Mouse (Mus musculus) embryonic facial prominence, embryonic 10.5 days (tissue): ENCODE data around the gene 4930578G10Rik. TPM values are rescaled to one million over a fixed set of nuclear protein-coding genes. Genes with fewer than 3 reads are reported as not detected.
A peak's percentile ranks its signal among the peaks of the same experiment; 100 is the strongest.

Experiments used
- DNase-seq: peaks from one replicate; pipeline ENCODE4 v3.0.0-alpha.2; 2017; ENCODE audit warnings: low spot score
- H3K27ac ChIP-seq: fragments of 300-500 bp; sonication (generic); replicated peaks from 2 replicates; pipeline ENCODE4 v1.5.1; 2016; ENCODE audit warnings: mild to moderate bottlenecking
- H3K27me3 ChIP-seq: fragments of 300-500 bp; sonication (generic); replicated peaks from 2 replicates; pipeline ENCODE4 v1.6.1; 2016; ENCODE audit warnings: low read depth, mild to moderate bottlenecking; ENCODE audit not compliant: poor library complexity, severe bottlenecking
- H3K36me3 ChIP-seq: fragments of 300-500 bp; sonication (generic); replicated peaks from 2 replicates; pipeline ENCODE4 v1.6.1; 2016; ENCODE audit warnings: mild to moderate bottlenecking, moderate library complexity
- H3K4me1 ChIP-seq: fragments of 300-500 bp; sonication (generic); 2 replicates; pipeline ENCODE4 v1.6.1; 2016
- H3K4me3 ChIP-seq: fragments of 300-500 bp; sonication (generic); 2 replicates; pipeline ENCODE4 v1.5.1; 2016; ENCODE audit warnings: mild to moderate bottlenecking, moderate library complexity
- H3K9me3 ChIP-seq: fragments of 300-500 bp; sonication (generic); 2 replicates; pipeline ENCODE4 v1.6.1; 2016; ENCODE audit warnings: mild to moderate bottlenecking
- WGBS: fragments of 180-500 bp; shearing (Covaris S2); methylation state at CpG from one replicate; pipeline ENCODE4 v1.1.7; 2016; 5-methylcytosine and 5-hydroxymethylcytosine counted together
- polyA plus RNA-seq: library from polyadenylated mRNA; unstranded; fragments of >200 nt; fragmentation: Nextera tagmentation; extraction: Ambion mirVana; gene quantifications from 2 replicates; pipeline ENCODE4 v1.2.1, GENCODE M21; 2016

4930578G10Rik gene
- polyA plus RNA-seq, 1 experiment from 2014 or later = 0.27 TPM

DNA sequence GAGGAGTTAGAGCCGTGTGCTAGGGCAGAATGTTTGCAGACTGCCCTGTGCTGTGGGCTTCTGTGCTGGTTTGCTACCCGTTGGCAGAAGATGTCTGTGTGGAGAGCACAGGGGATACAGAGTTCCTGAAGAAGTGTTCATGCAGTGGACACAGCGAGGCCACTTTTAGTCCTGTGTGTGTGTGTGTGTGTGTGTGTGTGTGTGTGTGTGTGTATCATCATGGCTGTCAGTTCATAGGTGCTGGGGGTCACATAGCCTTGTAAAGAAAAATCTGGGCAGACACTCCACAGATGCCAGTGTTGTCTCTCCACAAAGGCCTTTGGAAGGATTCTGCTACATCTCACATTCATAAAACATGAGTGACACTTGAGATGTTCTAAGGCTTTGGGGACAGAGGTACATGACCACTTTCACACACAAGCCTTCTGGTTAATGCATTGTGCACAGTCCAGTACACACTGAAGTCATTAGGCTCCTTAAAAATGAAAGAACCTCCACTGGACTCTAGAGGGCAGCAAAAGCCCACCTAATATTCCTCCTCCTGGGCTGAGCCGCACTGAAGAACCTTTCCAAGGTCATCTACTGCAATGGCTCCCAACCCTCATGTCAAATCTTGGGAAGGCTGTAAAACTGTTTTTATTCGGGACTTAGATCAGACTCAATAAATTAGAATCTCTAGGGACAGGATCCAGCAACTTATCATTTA, 141.4 kb downstream of the 4930578G10Rik start:
- H3K4me1 ChIP-seq = no peaks in the 10 kb centered on the region
- H3K27me3 ChIP-seq = 0 out of 2 replicates have a peak, but pooled peaks cover 9% of the 10 kb centered on the region
- DNase-seq = peak; percentile 70
- H3K36me3 ChIP-seq = no peaks in the 10 kb centered on the region
- WGBS = 36% methylated on average over 5 of the region's 5 CpGs
- H3K4me3 ChIP-seq = no peak overlapping the region
- no peaks in the 10 kb centered on the region for H3K9me3 ChIP-seq
- H3K27ac ChIP-seq = no peak overlapping the region

DNA sequence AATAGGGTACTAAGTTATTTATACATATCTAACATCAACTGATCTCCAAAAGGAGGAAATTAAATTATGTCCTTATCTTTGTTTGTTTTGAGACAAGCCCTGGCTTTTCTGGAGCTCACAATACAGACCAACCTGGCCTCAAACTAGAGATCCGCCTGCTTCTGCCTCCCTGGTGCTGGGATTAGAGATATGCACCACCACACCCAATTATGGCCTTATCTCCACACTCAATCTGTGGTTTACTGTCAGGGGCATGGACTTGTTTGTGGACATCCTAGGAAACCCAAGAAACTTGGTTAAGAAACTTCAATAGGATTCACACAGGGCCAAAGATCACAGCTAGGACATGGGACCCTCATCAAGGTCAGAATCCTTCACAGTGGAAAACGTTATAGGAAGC, 142.3 kb downstream of the 4930578G10Rik start:
- H3K9me3 ChIP-seq = no peaks in the 10 kb centered on the region
- 83% methylated on average over 2 of the region's 2 CpGs for WGBS
- no peaks in the 10 kb centered on the region for H3K4me1 ChIP-seq
- no peaks in the 10 kb centered on the region for H3K36me3 ChIP-seq
- no peak overlapping the region for H3K27ac ChIP-seq
- no peak overlapping the region for H3K4me3 ChIP-seq
- H3K27me3 ChIP-seq = 0 out of 2 replicates have a peak, but pooled peaks cover 9% of the 10 kb centered on the region
- no peak for DNase-seq

DNA sequence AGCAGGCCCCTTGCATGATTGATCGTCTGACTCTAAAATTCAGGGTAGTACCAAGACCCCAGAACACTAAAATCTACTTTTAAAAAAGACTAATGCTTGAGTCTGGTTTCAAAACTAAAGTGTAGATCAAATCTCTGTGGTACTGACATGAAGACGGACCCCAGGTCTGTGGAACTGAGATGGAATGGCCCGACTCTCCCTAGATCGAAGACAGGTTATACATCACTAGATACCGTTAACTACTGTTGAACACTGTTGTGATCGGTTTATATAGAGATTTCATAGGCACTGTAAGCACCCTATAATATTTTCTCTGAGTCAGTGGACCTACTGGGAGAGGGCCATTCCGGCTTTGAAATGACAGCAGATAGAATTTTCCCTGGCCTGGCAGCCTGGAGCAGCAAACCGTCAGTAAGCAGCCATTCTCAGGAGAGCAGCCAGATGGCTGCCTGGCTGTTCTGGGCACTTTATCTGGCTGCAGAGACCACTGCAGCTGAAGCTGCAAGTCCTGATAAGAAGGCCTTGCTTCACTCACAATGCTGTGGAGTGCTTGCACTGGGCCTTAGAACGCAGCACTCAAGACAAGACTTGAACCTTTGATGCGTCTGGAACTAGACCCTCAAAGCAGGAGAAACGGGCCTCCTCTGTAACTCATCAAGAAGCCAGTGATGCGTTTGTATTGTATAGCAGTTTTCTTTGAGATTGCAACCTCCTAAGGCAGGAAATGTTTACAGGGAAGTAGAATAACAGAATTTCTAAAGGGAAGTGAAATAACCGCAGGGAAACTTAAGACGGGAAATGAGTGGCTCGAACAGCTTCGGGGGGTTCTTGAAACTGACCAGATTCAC, 144.7 kb downstream of the 4930578G10Rik start:
- 85% methylated on average over 16 of the region's 16 CpGs for WGBS
- Histone ChIP-seq H3K4me1 (no peaks in the 10 kb centered on the region), H3K27me3 (0 out of 2 replicates have a peak, but pooled peaks cover 4% of the 10 kb centered on the region), H3K36me3 (no peaks in the 10 kb centered on the region), H3K9me3 (no peaks in the 10 kb centered on the region), H3K4me3 (no peak overlapping the region), H3K27ac (no peak overlapping the region)
- DNase-seq = no peak

DNA sequence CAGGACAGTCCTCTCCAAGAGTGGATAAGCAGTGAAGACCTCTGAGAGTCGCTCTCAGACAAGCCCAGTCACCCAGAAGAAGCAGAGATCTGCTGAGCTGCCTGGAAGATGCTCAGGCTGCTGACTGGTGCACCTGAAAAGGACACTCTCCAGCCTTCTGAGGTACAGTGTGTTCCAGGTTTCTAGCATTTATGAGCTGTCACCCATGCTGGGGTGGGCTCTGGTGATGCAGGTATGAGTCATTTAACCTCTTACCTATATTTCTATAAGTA, 145.3 kb downstream of the 4930578G10Rik start:
- Histone ChIP-seq H3K4me1 (no peaks in the 10 kb centered on the region), H3K9me3 (no peaks in the 10 kb centered on the region), H3K27ac (no peak overlapping the region), H3K4me3 (no peak overlapping the region), H3K27me3 (0 out of 2 replicates have a peak, but pooled peaks cover 4% of the 10 kb centered on the region), H3K36me3 (no peaks in the 10 kb centered on the region)
- no peak for DNase-seq
- WGBS = 55% methylated on average over 1 of the region's 1 CpGs

DNA sequence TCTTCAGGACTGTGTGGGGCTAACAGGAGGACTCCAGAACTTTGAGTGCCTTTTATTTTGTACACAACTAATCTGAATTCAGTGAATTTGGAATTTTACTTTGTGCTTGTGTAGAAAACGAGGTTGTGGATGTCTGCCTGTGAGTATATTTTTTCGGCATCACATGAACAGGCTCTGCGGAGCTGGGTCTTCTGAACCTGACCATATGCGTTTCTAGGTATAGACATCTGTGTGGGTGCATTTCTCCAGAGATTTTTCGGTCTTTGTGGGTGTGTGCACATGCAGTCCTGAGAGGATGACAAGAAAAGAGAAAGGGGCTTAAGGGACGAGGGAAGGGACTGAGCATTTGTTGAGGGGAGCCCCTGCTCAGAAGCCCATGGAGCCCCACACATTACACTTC, 151.6 kb downstream of the 4930578G10Rik start:
- Histone ChIP-seq H3K36me3 (no peaks in the 10 kb centered on the region), H3K27ac (no peak overlapping the region), H3K4me1 (no peaks in the 10 kb centered on the region), H3K9me3 (no peaks in the 10 kb centered on the region), H3K4me3 (no peak overlapping the region), H3K27me3 (no peaks in the 10 kb centered on the region)
- DNase-seq = peak; percentile 0
- 89% methylated on average over 6 of the region's 6 CpGs for WGBS

DNA sequence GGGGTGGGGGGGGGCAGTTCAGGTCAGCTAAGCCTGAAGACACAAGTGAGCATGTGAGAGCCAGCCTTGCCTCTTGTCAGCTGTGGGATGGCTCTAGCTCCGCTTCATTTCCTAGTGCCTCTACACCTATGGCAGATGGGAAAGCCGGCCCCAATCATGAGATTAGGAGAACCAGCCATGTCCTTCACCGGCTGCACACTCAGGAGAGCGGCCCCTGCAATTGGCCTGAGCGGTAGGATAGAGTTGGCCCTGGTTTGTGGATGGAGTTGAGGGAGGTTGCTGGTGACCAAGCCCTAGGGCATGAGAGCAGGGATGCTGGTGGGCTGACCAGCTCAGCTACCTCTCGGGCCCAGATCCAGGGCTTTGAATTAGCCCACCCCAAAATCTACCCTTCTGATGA, 153.5 kb downstream of the 4930578G10Rik start:
- 90% methylated on average over 6 of the region's 6 CpGs for WGBS
- no peaks in the 10 kb centered on the region for H3K36me3 ChIP-seq
- H3K4me3 ChIP-seq = no peak overlapping the region
- H3K4me1 ChIP-seq = no peaks in the 10 kb centered on the region
- H3K27me3 ChIP-seq = no peaks in the 10 kb centered on the region
- H3K27ac ChIP-seq = no peak overlapping the region
- no peak for DNase-seq
- H3K9me3 ChIP-seq = no peaks in the 10 kb centered on the region

DNA sequence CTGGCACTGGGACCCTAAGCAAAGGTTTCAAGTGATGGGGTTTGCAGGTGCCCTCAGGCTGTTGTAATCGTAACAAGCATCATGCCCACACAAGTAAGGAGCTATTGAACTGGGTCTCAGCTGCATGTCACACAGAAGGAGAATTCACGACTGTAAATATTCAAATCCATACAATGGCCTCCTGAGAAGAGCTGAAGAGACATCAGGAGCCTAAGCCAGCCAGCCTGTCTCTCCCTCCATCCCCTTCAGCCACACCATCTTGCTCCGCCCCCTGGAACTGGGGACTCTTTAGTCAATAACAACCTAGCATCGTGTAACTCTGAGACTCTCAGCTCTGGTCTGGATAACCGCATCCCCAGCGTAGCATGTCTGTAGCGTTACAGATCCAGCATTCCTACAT, 155.8 kb downstream of the 4930578G10Rik start:
- Histone ChIP-seq H3K4me1 (no peaks in the 10 kb centered on the region), H3K36me3 (no peaks in the 10 kb centered on the region), H3K4me3 (no peak overlapping the region), H3K9me3 (no peaks in the 10 kb centered on the region), H3K27me3 (no peaks in the 10 kb centered on the region), H3K27ac (no peak overlapping the region)
- peak; percentile 2 for DNase-seq
- 64% methylated on average over 7 of the region's 7 CpGs for WGBS

DNA sequence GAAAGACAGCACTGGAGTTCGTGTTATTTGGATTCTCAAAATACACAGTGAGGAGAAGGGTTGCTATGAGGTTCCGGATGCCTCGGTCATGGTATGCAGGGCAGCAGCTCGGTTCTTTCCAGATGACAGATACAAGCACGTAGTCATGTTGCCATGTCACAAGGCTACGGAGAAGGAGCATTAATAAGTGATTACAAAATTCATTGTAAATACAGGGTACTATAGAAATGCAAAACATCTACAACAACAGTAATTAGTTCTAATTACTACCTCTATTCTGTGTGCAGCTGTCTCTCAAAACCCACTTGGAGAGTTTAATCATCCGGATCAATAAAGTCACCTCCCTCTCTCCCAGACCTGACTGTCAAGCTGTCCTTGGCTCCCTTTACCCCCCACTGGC, 159.8 kb downstream of the 4930578G10Rik start:
- Histone ChIP-seq H3K4me3 (no peak overlapping the region), H3K4me1 (peaks cover 7% of the 10 kb centered on the region), H3K27ac (no peak overlapping the region), H3K9me3 (no peaks in the 10 kb centered on the region), H3K27me3 (no peaks in the 10 kb centered on the region; the same call in 1 of the 2 replicates), H3K36me3 (no peaks in the 10 kb centered on the region)
- WGBS = 74% methylated on average over 7 of the region's 7 CpGs
- no peak for DNase-seq

Other genes with a start within 250 kb of the 4930578G10Rik start
- not detected in 2 replicates for gene Fam205a2, start 207.4 kb upstream of the 4930578G10Rik start, polyA plus RNA-seq
- gene Gm10591, start 123.3 kb upstream of the 4930578G10Rik start, polyA plus RNA-seq = not detected in 2 replicates
- not detected in 2 replicates for gene Gm2564, start 105.8 kb upstream of the 4930578G10Rik start, polyA plus RNA-seq
- gene Ccl27b, start 80.3 kb upstream of the 4930578G10Rik start, polyA plus RNA-seq = not detected in 2 replicates
- gene Il11ra2, start 73.7 kb upstream of the 4930578G10Rik start, polyA plus RNA-seq = 0.11 TPM in 1 of 2 replicates, not detected in the other
- gene Ccl19, start 21.0 kb downstream of the 4930578G10Rik start, polyA plus RNA-seq = not detected in 2 replicates
- gene Ccl21a, start 38.4 kb downstream of the 4930578G10Rik start, polyA plus RNA-seq = 0.30 and 0.63 TPM in 2 replicates
- gene Fam205a1, start 118.3 kb downstream of the 4930578G10Rik start, polyA plus RNA-seq = 0.05 TPM in 1 of 2 replicates, not detected in the other
- 0.20 TPM in 1 of 2 replicates, not detected in the other for gene Gm12394, start 121.2 kb downstream of the 4930578G10Rik start, polyA plus RNA-seq
- gene Fam205c, start 138.7 kb downstream of the 4930578G10Rik start, polyA plus RNA-seq = 0.15 and 0.25 TPM in 2 replicates
- gene Phf24, start 181.1 kb downstream of the 4930578G10Rik start, polyA plus RNA-seq = 0.44 and 1.2 TPM in 2 replicates
- 10.3 and 10.9 TPM in 2 replicates for gene Dnajb5, start 214.3 kb downstream of the 4930578G10Rik start, polyA plus RNA-seq
- 0.54 and 0.76 TPM in 2 replicates for gene 1700022I11Rik, start 234.1 kb downstream of the 4930578G10Rik start, polyA plus RNA-seq